Mouse (Mus musculus) gonadal fat pad, adult 2 months (tissue): ENCODE measurements around the gene Sprtn. TPM values are rescaled to one million over a fixed set of nuclear protein-coding genes. Genes with fewer than 3 reads are reported as not detected.

Experiments used
- DNase-seq: peaks from one replicate; pipeline ENCODE4 v3.0.0-alpha.2; 2012; ENCODE audit warnings: low read depth
- polyA plus RNA-seq: library from polyadenylated mRNA; depleted of rRNA; stranded (reverse); fragments of >200 nt; gene quantifications from 2 replicates; pipeline ENCODE4 v1.2.3, GENCODE M21; 2012

Gene Sprtn
- polyA plus RNA-seq, 1 experiment, result 16.2 TPM

DNA sequence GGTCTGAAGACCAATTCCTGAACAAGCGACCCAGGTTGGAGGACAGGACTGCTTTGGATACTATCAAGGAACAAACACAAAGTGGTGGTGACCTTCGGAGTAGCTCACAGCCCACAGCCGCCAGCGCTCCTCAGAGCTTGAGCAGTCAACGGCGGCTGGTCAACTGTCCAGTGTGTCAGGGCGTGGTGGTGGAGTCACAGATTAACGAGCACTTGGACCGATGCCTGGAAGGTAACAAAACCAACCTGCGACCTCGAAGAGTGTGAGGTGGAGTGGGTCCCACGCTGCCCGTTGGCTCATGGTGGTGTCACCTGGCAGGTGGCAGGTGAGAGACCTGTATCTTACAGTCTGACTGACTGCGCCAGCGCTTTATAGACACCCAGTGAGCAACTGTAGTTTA is 5.5 kb downstream of the Sprtn start:
- no peak for DNase-seq

DNA sequence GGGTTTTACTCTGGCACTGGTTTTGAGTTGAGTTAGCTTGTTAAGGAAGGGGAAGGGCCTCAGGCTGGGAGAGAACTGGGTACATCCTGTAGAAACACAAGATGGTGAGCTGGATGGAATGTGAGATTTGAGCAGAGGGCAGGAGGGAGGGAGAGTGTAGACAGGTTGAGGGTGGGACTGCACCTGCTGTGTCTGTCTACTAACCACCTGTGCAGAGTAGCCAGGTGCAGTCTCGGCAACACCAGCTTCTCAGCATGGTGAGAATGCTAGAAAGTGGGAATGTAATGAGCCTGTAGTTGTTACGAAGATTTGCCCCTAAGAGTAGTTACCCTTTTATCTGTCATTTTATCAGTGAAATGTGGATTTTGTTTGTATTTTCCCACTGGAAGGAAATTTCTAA is 7.8 kb downstream of the Sprtn start:
- DNase-seq, result no peak

DNA sequence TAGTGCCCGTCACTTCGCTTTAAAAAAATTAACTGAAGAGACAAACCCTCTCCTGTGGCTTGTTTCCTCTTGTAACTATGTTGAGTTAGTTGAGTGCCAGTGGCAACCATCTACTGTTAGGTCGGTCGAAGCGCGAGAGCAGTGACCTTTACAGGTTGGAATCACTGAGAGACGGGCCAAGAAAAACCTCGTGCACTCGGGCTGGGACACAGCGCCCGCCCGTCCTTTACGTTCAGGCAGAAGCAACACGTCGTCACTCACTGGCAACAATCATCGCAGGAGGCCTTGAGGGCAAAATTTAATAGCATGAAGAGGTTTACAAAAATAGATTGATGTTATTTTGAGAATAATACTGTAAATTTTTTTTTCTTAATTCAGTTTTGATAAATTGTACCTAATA is 12.2 kb downstream of the Sprtn start:
- no peak for DNase-seq

DNA sequence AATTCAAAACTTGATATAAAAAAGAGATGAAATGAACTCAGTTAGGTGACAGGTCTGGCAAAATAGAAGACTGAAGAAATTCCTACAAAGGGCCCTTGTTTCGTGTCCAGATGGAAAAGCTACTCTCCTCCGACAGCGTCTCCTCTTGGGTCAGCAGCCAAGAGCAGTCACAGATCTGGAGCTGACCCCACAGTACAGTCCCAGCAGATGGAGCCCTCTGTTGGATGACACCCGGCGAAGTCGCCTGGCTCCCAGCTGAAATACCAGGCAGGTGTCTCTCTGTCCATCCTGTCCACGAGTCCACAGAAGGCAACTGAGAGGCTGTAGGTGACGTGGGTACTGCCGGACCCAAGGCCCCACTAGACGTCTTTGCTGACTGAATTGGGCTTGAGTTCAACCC is 12.7 kb downstream of the Sprtn start:
- DNase-seq, result no peak

DNA sequence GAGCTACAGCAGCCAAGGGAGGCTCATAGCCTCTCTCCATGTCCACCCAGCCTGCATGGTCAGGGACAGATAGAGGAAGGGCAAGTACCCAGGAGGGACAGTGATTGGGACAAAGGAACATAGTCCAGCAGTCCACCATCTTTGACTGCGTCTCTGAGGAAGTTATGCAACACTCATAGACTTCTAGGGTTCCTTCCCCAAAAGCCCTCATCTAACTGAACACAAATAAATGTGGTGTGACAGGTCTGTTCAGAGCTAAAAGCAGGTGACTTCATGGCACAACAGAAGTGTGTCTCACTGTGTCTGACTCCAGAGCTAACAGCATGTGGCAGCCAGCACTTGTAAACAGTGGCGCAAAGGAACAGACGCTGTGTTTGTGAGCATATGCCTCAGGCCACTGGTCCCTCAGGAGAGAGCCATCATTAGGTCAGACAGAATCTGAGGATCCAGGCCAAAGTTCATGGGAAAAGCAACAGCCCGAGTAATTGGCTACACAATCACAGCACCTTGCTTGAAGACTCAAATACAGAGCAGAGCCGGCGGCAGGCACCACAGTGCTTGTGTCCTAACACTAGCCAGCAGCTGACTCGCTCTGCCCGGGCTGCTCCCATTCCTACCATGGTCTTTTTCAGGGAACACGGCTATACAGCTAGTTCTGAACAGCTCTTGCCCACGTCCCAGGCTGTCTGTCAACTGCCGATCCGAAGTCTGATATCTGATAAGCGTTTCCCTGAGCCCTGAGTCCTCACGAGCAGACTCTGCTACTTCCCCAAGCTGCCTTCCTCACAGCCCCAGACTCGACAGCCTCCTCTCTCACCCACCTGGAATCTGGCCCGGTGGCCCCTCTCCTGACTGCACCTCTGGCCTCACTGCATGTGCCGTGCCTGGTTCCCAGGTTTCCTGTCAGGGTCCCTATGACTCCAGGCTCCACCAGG is 14.5 kb downstream of the Sprtn start:
- DNase-seq, result no peak

DNA sequence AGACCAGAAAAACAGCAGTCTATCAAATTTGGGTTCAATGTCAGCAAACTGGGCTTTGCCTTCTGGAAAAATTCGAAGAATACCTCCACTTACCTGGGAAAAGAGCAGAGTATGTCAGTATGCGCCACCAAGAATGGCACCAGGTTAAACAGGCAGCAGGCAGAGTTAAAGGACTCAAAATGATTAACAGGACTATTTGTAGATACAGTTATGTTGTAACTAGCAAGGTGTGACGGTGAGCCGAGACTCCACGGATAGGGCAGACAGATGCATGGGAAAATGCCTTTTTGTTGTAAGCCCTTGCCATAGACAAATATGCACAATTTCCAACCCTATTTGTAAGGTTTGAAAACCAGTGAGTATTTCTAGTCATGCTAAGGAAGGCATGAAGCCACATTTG is 16.4 kb downstream of the Sprtn start:
- DNase-seq, result no peak

DNA sequence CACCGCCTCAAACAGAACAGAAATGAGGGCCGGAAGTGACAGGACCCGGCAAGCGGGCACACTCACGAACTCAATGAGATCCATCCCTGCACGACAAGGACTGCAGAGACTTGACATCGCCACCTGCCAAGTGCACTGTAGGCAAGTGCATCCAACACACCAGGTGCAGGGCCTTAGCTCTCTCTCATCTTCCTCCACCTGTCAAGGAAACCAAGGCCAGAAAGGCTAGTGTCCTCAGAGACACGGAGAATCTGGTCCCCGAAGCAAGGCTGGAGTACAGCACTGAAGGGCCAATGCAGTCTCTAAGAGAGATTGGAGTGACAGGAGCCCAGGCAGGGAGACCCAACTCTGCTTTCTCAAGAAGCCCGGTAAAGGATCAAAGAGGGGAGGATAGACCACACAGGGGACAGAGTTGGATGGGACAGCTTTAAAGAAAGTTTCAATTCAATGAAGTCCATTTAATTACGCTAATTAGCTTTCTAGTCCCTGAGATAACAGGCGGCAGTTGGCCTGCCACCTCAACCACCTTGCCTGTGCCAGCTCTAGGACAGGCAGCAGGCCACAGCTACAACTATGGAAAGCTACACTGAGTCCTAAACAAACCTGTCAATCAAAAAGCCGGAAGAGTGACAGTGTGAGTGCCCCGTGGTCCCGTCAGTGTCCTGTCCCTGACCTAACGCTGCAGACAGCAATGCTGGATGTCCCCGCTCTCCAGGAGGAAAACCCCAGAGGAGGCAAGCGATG is 20.2 kb downstream of the Sprtn start:
- no peak for DNase-seq

DNA sequence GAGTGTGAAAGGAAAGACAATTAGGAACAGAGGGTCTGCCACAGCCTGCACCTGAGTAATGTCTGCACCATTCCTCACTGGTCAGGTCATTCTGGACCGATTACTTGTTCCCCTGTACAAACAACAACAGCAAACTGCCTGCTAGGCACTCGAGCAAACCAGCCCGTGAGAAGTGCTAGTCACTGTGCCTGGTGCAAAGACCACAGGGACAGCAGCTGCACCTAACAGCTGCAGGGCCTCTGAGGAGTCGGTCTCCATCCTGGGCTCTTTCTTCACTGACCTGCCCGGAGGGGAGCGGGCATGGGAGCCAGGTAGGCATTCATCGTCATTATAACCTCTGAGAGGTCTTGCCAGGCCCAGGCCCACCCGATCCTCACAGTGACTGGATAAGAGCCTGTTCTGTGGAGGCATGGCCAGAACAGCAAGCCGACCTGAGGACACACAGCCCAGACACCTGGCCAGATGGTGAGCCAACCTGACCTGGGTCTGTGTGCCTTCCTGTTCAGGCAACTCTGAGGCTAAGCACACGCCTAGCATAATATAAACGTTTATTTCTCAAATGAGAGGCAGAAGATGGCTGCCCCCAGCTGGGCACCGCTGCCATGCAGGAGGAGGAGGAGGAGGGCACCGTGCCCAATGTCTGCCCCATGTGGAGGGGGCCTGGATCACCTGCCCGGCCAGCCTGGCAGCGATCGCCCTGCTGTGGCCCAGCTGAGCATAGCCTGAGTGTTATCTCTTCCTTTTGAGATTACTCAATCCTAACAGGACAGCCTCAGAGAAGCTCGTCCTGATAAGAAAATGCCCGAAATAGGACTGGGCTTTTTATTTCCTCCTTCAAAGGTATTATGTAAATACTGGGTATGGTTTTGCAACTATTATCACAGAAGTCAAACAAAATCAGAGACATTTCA is 23.9 kb downstream of the Sprtn start:
- no peak for DNase-seq

DNA sequence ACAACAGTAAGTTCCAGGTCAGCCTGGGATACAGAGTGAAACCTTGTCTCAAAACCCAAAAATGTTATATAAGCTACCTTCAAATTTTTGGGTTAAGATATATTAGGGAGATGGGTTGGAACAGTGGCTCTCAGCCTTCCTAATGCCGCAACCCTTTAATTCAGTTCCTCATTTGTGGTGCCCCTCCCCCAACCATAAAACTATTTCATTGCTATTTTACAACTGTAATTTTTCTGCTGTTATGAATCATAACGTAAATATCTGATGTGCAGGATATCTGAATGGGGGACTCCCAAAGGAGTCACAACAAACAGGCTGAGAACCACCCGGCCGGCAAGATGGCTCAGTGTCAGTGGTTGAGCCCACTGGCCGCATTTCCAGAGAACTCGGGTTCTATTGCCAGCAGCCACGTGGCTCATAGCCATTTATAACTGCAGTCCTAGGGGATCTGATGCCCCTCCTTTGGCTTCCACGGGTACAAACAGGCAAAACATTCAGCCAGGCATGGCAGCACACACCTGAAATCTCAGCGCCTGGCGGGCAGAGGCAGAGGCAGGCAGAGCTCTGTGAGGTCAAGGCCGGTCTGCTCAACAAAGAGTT is 24.9 kb downstream of the Sprtn start:
- no peak for DNase-seq

DNA sequence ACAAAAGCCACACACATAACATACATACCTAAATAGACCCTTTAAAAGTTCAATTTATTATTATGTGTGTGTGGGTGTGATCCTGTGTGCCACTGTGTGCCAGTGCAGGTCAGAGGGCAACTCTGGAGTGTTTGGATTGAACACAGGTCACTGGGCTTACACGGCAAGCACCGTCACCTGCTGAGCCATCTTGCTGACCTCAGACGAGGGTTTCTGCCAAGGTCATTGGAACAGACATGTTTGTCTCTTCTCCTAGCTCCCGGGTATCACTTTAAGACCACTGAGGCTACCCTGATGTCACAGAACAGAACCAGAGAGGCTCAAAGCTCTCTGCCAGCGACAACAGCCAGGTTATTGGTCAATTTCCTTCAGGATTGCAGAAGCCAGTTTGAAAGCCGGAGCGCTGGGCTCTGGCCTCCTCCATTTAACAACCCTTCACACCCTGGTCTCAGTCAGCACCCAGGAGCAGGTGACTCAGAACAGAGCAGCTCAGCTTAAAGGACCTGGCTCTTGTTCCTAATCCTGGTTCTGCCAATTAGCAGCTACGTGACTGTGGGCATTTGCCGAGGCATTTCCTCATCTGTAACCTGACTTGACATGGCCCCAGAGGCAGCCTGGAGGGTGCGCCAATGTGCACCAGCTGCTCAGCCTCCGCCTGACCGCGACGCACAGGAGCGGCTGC is 26.4 kb downstream of the Sprtn start:
- no peak for DNase-seq

DNA sequence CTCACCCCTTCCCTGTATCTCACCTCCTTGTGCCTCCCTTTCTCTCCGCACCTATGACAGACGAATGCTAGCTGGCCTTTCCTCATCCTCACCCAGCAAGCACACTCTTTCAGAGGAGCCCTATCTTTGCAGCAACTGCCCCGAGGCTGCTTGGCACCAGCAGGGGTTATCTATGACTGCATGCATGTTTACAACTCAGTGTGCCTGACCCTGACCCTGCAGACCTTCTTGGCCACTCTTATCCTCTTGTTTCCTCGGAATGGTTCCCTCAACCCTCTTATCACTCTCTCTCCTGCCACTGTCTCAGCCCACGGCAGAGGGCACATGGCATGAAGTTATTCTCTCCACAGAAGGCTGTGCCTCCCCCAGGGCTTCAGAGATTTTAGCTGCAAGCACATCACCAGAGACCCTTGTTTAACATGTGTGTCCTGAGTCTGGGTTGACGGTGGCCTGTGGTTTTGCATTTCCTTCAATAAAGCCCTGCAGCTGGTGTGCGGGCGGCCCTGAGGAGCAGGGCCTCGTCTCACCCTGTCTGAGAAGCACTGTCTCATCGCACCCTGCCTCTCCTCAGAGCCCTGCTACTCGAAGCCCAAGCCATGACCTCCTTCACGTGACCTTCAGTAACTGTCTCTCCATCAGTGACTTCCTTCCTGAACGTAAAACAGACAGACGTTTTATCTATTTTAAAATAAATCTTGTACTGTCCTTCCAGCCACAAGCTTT is 28.0 kb downstream of the Sprtn start:
- no peak for DNase-seq

DNA sequence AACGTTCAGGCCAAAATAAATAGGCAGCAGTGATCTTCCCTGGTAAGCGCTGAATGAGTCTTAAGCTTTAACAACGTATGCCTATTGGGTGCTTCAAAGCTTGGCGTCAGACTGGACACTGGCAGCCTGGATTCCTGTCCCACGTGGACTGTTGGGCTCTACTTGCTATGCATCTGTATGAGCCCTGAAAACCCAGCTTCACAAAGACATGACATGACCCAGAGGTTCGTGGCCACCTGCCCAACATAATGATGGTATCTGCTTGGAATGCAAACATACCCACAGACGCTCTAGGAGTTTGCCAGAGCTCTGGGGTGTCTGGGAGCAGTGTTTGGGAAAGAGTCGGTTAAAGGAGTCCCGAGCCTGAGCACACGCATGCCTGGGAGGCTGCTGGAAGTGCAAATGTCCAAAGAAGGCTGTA is 28.7 kb downstream of the Sprtn start:
- peak; percentile 90 for DNase-seq

DNA sequence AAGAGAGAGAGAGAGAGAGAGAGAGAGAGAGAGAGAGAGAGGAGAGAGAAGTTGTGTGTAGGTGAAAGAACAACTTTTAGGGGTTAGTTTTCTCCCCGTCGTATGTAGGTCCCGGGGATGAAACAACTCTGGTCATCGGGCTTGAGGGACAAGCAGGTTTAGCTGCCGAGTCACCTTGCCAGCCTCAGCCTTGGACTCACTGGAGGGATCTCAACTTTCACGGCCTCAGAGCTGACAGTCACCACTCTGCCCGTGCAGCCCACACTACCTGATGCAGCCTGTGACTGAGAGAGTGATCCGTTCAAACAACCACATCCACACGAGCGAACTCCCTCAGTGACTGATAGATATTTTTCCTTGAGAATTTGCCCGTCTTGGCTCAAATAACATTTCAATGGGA is 31.3 kb downstream of the Sprtn start:
- no peak for DNase-seq

DNA sequence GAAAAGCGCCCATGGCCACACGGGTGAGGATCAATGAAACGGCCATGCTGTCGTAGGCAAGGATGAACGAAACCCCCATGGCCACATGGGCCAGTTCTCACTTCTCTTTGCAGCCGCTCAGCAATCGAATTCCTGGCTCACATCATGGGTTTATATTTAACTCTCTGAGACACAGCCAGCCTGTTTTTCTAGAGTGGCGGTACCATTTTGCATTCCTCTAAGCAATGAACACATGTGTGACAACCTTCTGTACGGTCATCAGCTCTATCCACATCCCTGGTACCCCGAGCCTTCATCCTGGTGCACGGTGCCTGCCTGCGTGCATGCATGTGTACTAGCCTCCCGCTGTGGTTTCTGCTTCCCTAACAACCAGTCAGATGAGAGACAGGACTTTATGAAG is 32.4 kb downstream of the Sprtn start:
- DNase-seq, result no peak

DNA sequence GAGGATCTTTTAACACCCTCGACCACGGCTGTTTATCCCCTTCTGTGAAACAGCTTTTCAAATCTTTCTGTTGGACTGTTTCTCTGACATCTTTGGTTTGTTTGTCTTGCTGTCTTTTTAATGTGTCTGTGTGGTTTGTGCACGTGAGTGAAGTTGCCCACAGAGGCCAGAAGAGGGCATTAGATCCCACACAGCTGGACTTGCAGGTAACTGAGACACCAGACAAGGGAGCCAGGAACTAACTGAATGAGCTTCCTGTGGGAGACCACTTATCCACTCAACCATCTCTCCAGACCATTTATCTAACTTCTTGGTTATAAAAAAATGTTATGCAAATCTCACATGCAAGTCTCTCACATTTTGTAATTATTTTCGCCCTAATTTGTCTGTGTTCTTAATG is 33.0 kb downstream of the Sprtn start:
- DNase-seq, result no peak

DNA sequence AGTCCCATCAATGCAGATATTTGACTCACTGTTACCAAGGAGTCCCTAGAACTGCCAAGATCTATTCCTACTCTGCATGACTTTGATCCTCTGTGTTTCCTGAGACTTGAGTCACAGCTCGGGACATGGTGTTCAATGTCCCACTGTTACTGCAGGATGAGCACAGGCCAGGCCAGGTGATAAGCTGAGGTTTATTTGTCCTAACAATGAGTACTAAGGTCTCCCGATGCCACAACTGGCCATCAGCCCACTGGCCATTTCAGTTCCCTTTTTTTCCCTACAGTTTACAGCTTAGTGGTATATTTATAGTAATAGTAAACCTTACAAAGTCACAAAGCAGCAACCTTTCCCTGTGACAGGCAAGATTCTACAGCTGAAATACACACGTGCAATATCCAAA is 34.7 kb downstream of the Sprtn start:
- no peak for DNase-seq

DNA sequence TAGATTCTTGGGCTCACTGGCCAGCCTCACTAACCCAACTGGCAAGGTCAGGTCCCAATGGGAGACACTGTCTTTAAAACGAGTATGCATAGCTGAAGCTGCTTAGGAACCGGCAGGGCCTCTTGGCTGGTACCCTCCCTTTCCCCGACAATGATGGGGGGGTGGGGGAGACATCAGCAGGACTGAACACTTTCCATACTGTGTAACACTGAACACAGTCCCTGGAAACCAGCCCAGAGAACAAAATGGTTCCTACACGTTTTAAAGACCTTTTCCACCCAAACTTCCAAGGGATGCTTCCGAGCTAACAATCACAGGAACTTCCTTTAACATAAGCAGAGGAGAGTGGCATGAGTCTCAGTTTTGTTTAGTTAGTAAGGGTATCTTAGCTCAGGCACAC is 37.4 kb downstream of the Sprtn start:
- DNase-seq, result no peak

DNA sequence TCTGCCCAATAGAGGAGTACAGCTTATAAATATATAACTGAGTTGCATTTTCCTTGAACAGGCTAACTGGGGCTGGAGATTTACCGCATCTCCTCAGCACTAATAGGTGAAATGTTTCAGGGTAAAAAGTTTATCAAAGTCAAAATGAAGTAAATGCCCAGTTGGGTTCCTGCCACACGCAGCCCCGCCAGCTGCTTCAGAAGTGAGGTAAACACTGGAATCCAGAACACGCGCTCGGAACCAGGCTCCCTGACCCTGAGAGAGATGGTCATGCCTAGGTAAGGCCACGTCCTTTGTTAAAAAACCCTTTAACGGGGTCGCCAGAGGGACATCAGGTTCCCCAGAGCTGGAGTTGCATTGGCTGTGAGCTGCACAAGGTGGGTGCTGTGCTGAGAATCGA is 39.0 kb downstream of the Sprtn start:
- no peak for DNase-seq

DNA sequence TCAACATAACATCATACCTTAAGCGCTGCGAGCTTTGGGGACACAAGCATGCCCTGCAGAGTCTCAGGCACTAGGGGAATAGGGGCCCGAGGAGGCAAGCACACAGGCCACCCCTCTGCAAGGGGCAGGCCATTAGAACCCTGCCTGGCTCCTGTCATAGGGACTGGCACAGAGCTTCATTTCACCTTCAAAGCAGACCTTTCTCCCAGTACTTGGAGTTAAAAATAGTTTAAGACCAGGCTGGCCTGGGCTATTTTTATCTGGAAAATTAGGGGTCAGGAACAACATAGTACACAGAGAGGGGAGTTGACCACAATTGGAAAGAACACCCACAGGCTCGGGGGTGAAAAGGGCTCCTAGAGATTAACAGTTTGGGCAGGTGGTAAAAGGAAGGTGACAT is 39.6 kb downstream of the Sprtn start:
- DNase-seq, result no peak

DNA sequence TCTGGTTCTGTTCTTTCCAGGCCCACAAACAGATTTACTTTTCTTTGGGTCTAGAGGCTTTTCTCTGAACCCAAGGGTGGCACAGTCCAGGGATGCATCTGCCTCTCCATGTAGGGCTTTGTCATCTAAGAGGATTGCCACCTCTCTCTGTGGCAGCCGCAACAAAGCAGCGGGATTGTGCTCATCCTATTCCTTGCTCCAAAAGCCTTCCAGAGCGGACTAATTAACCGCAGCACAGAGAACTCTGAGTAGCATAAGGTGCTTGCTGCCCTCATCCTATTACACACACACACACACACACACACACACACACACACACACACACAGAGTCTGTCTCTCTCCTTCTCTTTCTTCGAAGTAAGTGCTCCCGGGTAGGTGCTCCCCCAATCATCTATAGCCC is 46.1 kb downstream of the Sprtn start:
- DNase-seq, result no peak
